Mouse (Mus musculus): Measurements from ENCODE around the gene Ddb2.
A peak's percentile ranks its signal among the peaks of the same experiment; 100 is the strongest.

Ddb2 gene

GRCm38 (mm10) chr2:91254725-91255380 lies 18.1 kb upstream of the Ddb2 start:
- no peak for DNase-seq

GRCm38 (mm10) chr2:91252512-91252911 lies 15.7 kb upstream of the Ddb2 start:
- DNase-seq: no peak

- DNase-seq: no peak
Measured at GRCm38 (mm10) chr2:91252001-91252400, 15.2 kb upstream of the Ddb2 start.

- DNase-seq: no peak
Measured at GRCm38 (mm10) chr2:91248366-91248765, 11.6 kb upstream of the Ddb2 start.

GRCm38 (mm10) chr2:91244557-91245228 lies 7.9 kb upstream of the Ddb2 start:
- DNase-seq: no peak

GRCm38 (mm10) chr2:91243416-91243815 lies 6.6 kb upstream of the Ddb2 start:
- peak; percentile 49 to 65 for DNase-seq

GRCm38 (mm10) chr2:91242547-91242946 lies 5.8 kb upstream of the Ddb2 start:
- no peak for DNase-seq

GRCm38 (mm10) chr2:91237511-91238080 lies 814 bp upstream of the Ddb2 start:
- peak; percentile 25 to 32 for DNase-seq

GRCm38 (mm10) chr2:91229735-91230134 lies 7.0 kb downstream of the Ddb2 start:
- no peak for DNase-seq

GRCm38 (mm10) chr2:91223614-91224013 lies 13.2 kb downstream of the Ddb2 start:
- peak in 1 of 2 experiments; percentile 15 for DNase-seq

GRCm38 (mm10) chr2:91220501-91220900 lies 16.3 kb downstream of the Ddb2 start:
- no peak for DNase-seq

- DNase-seq: peak; percentile 49 to 66
Measured at GRCm38 (mm10) chr2:91217032-91217431, 19.8 kb downstream of the Ddb2 start.

- DNase-seq: no peak
Measured at GRCm38 (mm10) chr2:91213311-91213710, 23.5 kb downstream of the Ddb2 start.

GRCm38 (mm10) chr2:91206254-91206775 lies 30.5 kb downstream of the Ddb2 start:
- DNase-seq: no peak

GRCm38 (mm10) chr2:91202972-91203656 lies 33.7 kb downstream of the Ddb2 start:
- no peak for DNase-seq

GRCm38 (mm10) chr2:91202222-91202971 lies 34.4 kb downstream of the Ddb2 start, which contains the start of the genes Nr1h3 and Acp2:
Gene Nr1h3, minus strand, starts transcription at chr2:91202834.
Gene Acp2, plus strand, starts transcription at chr2:91202885.
- DNase-seq: peak; percentile 95 to 98

- no peak for DNase-seq
Measured at GRCm38 (mm10) chr2:91198888-91199287, 37.9 kb downstream of the Ddb2 start.

GRCm38 (mm10) chr2:91196577-91197001 lies 40.2 kb downstream of the Ddb2 start:
- DNase-seq: no peak

GRCm38 (mm10) chr2:91194624-91195332 lies 42.0 kb downstream of the Ddb2 start:
- DNase-seq: peak; percentile 66 to 74

GRCm38 (mm10) chr2:91190501-91190900 lies 46.3 kb downstream of the Ddb2 start:
- DNase-seq: no peak

- DNase-seq: no peak
Measured at GRCm38 (mm10) chr2:91187431-91187830, 49.4 kb downstream of the Ddb2 start.

GRCm38 (mm10) chr2:91186208-91186607 lies 50.6 kb downstream of the Ddb2 start:
- no peak for DNase-seq

Measured in cerebellum, postnatal 25 days (tissue).